Mouse (Mus musculus): ENCODE measurements around the gene Slc17a2. TPM values are rescaled to one million over a fixed set of nuclear protein-coding genes. Genes with fewer than 3 reads are reported as not detected.
"Not testable (repeated sequence)": the region's sequence is repeated elsewhere in the genome, so short reads cannot be mapped to it uniquely, and the experiment has no call there.

Slc17a2 gene
- total RNA-seq (2021): not detected
- long read RNA-seq, experiment 1: 0 reads
- long read RNA-seq, experiment 2: 0 reads

GRCm38 (mm10) chr13:23806422-23807052 lies at the start of gene Slc17a2:
TSS of gene Slc17a2 (plus strand) at chr13:23806993.
- DNase-seq: no peak
- intact Hi-C loops (cut with DNase I): no loop called here

- no peak for DNase-seq
- intact Hi-C loops (cut with DNase I): loop anchor here (10.0 kb wide), 1 partner anchor 1932 kb away; no protein-coding TSS in a partner anchor
Measured at GRCm38 (mm10) chr13:23757211-23757773, 49.5 kb upstream of the Slc17a2 start.

- intact Hi-C loops (cut with DNase I): loop anchor here (10.0 kb wide), 1 partner anchor 1933 kb away; no protein-coding TSS in a partner anchor
Measured at GRCm38 (mm10) chr13:23757921-23758320, 48.9 kb upstream of the Slc17a2 start.

GRCm38 (mm10) chr13:23759251-23759771 lies 47.5 kb upstream of the Slc17a2 start:
- DNase-seq: no peak
- intact Hi-C loops (cut with DNase I): loop anchor here (10.0 kb wide), 1 partner anchor 1935 kb away; no protein-coding TSS in a partner anchor

More at GRCm38 (mm10) chr13:23757921-23758320, 48.9 kb upstream of the Slc17a2 start:
- no peak for DNase-seq

- intact Hi-C loops (cut with DNase I): loop anchor here (5.0 to 10.0 kb wide), 2 partner anchors 1718 to 1935 kb away; partner anchors contain the start of genes Hist1h2ag, Hist1h2bj and Hist1h4i
- DNase-seq: no peak
Measured at GRCm38 (mm10) chr13:23759916-23760239, 46.9 kb upstream of the Slc17a2 start.

GRCm38 (mm10) chr13:23760240-23760971 lies 46.4 kb upstream of the Slc17a2 start:
- intact Hi-C loops (cut with DNase I): loop anchor here (5.0 kb wide), 1 partner anchor 1718 kb away; the partner anchor contains the start of genes Hist1h2ag, Hist1h2bj and Hist1h4i

GRCm38 (mm10) chr13:23760972-23761864 lies 45.6 kb upstream of the Slc17a2 start, which contains the start of gene Hist1h4a:
TSS of gene Hist1h4a (minus strand) at chr13:23761230.
- peak; percentile 96 to 98 for DNase-seq
- intact Hi-C loops (cut with DNase I): loop anchor here (5.0 kb wide), 1 partner anchor 1719 kb away; the partner anchor contains the start of genes Hist1h2ag, Hist1h2bj and Hist1h4i

More at GRCm38 (mm10) chr13:23760240-23760971, 46.4 kb upstream of the Slc17a2 start:
- DNase-seq: no peak

- DNase-seq: peak in 1 of 2 experiments; percentile 59
- intact Hi-C loops (cut with DNase I): loop anchor here (5.0 kb wide), 1 partner anchor 1720 kb away; the partner anchor contains the start of genes Hist1h2ag, Hist1h2bj and Hist1h4i
Measured at GRCm38 (mm10) chr13:23761871-23762821, 44.6 kb upstream of the Slc17a2 start, which contains the start of gene Hist1h3a. TSS of gene Hist1h3a (minus strand) at chr13:23762386.

GRCm38 (mm10) chr13:23763242-23763585 lies 43.6 kb upstream of the Slc17a2 start:
- DNase-seq: no peak
- intact Hi-C loops (cut with DNase I): loop anchor here (5.0 kb wide), 1 partner anchor 1721 kb away; the partner anchor contains the start of genes Hist1h2ag, Hist1h2bj and Hist1h4i

GRCm38 (mm10) chr13:23763586-23764323 lies 43.0 kb upstream of the Slc17a2 start, which contains the start of gene Hist1h1a:
TSS of gene Hist1h1a (plus strand) at chr13:23763666.
- intact Hi-C loops (cut with DNase I): loop anchor here (5.0 kb wide), 1 partner anchor 1721 kb away; the partner anchor contains the start of genes Hist1h2ag, Hist1h2bj and Hist1h4i
- peak; percentile 77 to 79 for DNase-seq

- no peak for DNase-seq
- intact Hi-C loops (cut with DNase I): loop anchor here (5.0 kb wide), 1 partner anchor 1722 kb away; the partner anchor contains the start of genes Hist1h2ag, Hist1h2bj and Hist1h4i
Measured at GRCm38 (mm10) chr13:23764324-23765171, 42.2 kb upstream of the Slc17a2 start.

GRCm38 (mm10) chr13:23765172-23765513 lies 41.6 kb upstream of the Slc17a2 start:
- intact Hi-C loops (cut with DNase I): no loop called here
- no peak for DNase-seq

- intact Hi-C loops (cut with DNase I): no loop called here
- no peak for DNase-seq
Measured at GRCm38 (mm10) chr13:23766772-23767171, 40.0 kb upstream of the Slc17a2 start.

- intact Hi-C loops (cut with DNase I): no loop called here
- no peak for DNase-seq
Measured at GRCm38 (mm10) chr13:23768834-23769397, 37.9 kb upstream of the Slc17a2 start.

GRCm38 (mm10) chr13:23769613-23770012 lies 37.2 kb upstream of the Slc17a2 start, which contains the start of gene Trim38:
TSS of gene Trim38 (plus strand) at chr13:23769913.
- intact Hi-C loops (cut with DNase I); DNase-seq: not testable (repeated sequence)
